8 mouse cellular contexts compared by ENCODE assay signal in the genomic region with DNA sequence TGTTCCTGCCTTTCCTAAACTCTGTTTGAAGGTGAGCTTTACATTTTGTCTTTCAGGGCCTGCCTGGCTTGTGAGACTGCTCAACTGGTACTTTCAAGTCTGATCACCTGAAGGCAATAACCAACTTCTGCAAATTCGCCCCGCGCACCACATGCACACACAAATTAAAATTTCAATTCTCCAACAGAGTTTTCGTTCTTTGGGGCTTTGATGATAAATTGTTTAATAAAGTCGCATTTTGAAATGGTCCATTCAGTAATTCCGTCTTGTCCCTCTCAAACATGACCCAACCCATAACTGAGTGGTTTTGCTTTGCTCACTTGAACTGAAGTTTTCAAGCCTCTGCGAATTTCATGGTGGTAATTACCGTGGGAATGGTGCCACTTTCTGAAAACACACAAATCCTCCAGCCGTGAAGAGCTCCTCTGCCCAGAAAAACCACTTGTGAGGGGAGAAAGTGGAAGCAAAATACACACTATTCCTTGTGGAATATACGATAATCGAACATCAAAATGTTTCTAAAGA. TPM values are rescaled to one million over a fixed set of nuclear protein-coding genes. Genes with fewer than 3 reads are reported as not detected.
DNase-seq lines count a peak whose midpoint lies in the region; ATAC-seq and TF ChIP-seq lines count a peak whose summit lies in the region.

No protein-coding gene starts in this region.

- peak overlapping the region; percentile 97 for H3K9ac ChIP-seq in lung, embryonic 14.5 days
- H3K9ac ChIP-seq in embryonic facial prominence, embryonic 15.5 days = peak overlapping the region; percentile 37; the same call in 1 of the 2 replicates
- H3K9ac ChIP-seq in limb, embryonic 15.5 days = peak overlapping the region; percentile 50; the same call in 1 of the 2 replicates

- WGBS in lung, embryonic 14.5 days = 30% methylated on average over 11 of the region's 11 CpGs
- 19% methylated on average over 11 of the region's 11 CpGs for WGBS in embryonic facial prominence, embryonic 15.5 days
- 30% methylated on average over 11 of the region's 11 CpGs for WGBS in limb, embryonic 15.5 days

- no peak for TF ChIP-seq CTCF in lung, embryonic 14.5 days (IDR thresholded peaks at IDR 0.05; ENCODE audit: low read depth)

- 0 out of 2 replicates have a peak, but pooled peaks cover 2% of the 10 kb centered on the region for H3K4me1 ChIP-seq in lung, embryonic 14.5 days (ENCODE audit: insufficient read depth)
- H3K4me1 ChIP-seq in embryonic facial prominence, embryonic 15.5 days = peaks cover 7% of the 10 kb centered on the region; the same call in 1 of the 2 replicates
- H3K4me1 ChIP-seq in limb, embryonic 15.5 days = peaks cover 9% of the 10 kb centered on the region; the same call in 1 of the 2 replicates

- no peaks in the 10 kb centered on the region for H3K9me3 ChIP-seq in lung, embryonic 14.5 days (ENCODE audit: low read depth, low read length)
- H3K9me3 ChIP-seq in embryonic facial prominence, embryonic 15.5 days (replicated peaks) = no peaks in the 10 kb centered on the region
- H3K9me3 ChIP-seq in limb, embryonic 15.5 days = no peaks in the 10 kb centered on the region

- H3K27ac ChIP-seq in lung, embryonic 14.5 days (ENCODE audit: low read depth) = peak overlapping the region; percentile 97
- peak overlapping the region; percentile 92 for H3K27ac ChIP-seq in embryonic facial prominence, embryonic 15.5 days (replicated peaks)
- H3K27ac ChIP-seq in limb, embryonic 15.5 days = peak overlapping the region; percentile 83

- H3K36me3 ChIP-seq in lung, embryonic 14.5 days (ENCODE audit: insufficient read depth) = peaks cover 6% of the 10 kb centered on the region
- no peaks in the 10 kb centered on the region for H3K36me3 ChIP-seq in embryonic facial prominence, embryonic 15.5 days
- H3K36me3 ChIP-seq in limb, embryonic 15.5 days = no peaks in the 10 kb centered on the region

- H3K27me3 ChIP-seq in lung, embryonic 14.5 days (ENCODE audit: insufficient read depth, low read length) = no peaks in the 10 kb centered on the region
- H3K27me3 ChIP-seq in embryonic facial prominence, embryonic 15.5 days = no peaks in the 10 kb centered on the region
- H3K27me3 ChIP-seq in limb, embryonic 15.5 days = no peaks in the 10 kb centered on the region

- peak overlapping the region; percentile 94 for H3K4me3 ChIP-seq in lung, embryonic 14.5 days (ENCODE audit: low read depth, low read length)
- H3K4me3 ChIP-seq in embryonic facial prominence, embryonic 15.5 days (replicated peaks) = peak overlapping the region; percentile 77
- peak overlapping the region; percentile 79 for H3K4me3 ChIP-seq in limb, embryonic 15.5 days

- DNase-seq in lung, embryonic 14.5 days = no peak
- no peak for DNase-seq in lung, postnatal 4 days
- DNase-seq in retina, embryonic 14.5 days (ENCODE audit: low spot score) = peak; percentile 58
- DNase-seq in B cell, adult 2 months = no peak
- no peak for DNase-seq in layer of hippocampus, postnatal 10 days (ENCODE audit: low spot score in 2 of 2)
- DNase-seq in right cerebral cortex, postnatal 4 days = no peak

- peak; percentile 1; the same call in 1 of the 2 replicates for ATAC-seq in lung, embryonic 14.5 days (ENCODE audit: insufficient read depth)
- ATAC-seq in embryonic facial prominence, embryonic 15.5 days (ENCODE audit: insufficient number of reproducible peaks, low FRiP score, low TSS enrichment, low read depth) = no peak
- ATAC-seq in limb, embryonic 15.5 days (ENCODE audit: insufficient number of reproducible peaks, low FRiP score, low TSS enrichment, low read depth) = no peak

- H3K4me2 ChIP-seq in lung, embryonic 14.5 days = peak overlapping the region; percentile 71
- peak overlapping the region; percentile 86 for H3K4me2 ChIP-seq in embryonic facial prominence, embryonic 15.5 days (replicated peaks)
- peak overlapping the region; percentile 89 for H3K4me2 ChIP-seq in limb, embryonic 15.5 days

RNA-seq across cellular contexts. Expression of a gene that starts 0.7 kb away (rescaled TPM):
- polyA plus RNA-seq in lung, embryonic 14.5 days (2014; fragmentation: Nextera tagmentation; extraction: Ambion mirVana) = 150 and 151 TPM in 2 replicates
- polyA plus RNA-seq in embryonic facial prominence, embryonic 15.5 days (2015; fragmentation: Nextera tagmentation; extraction: Ambion mirVana) = 70.7 and 76.4 TPM in 2 replicates
- polyA plus RNA-seq in limb, embryonic 15.5 days (2015; fragmentation: Nextera tagmentation; extraction: Ambion mirVana) = 58.6 and 63.9 TPM in 2 replicates
- total RNA-seq in layer of hippocampus, postnatal 10 days (2021) = 10 to 100 TPM in 1 of 2 experiments, 1 to 10 TPM in 1; 9.3 to 10.5 TPM

RNA-seq across cellular contexts. Expression of a gene that starts 50.9 kb away (rescaled TPM):
- polyA plus RNA-seq in lung, embryonic 14.5 days (2014; fragmentation: Nextera tagmentation; extraction: Ambion mirVana) = 10.4 and 11.2 TPM in 2 replicates
- polyA plus RNA-seq in embryonic facial prominence, embryonic 15.5 days (2015; fragmentation: Nextera tagmentation; extraction: Ambion mirVana) = 12.3 TPM in 2 replicates
- polyA plus RNA-seq in limb, embryonic 15.5 days (2015; fragmentation: Nextera tagmentation; extraction: Ambion mirVana) = 10.4 and 13.3 TPM in 2 replicates
- 1 to 10 TPM; 9.5 to 9.9 TPM for total RNA-seq in layer of hippocampus, postnatal 10 days (2021)

Comparison
In these comparisons a context has a peak if more than half of its experiments do, and no peak if none do; other contexts are left out.
1. H3K9ac ChIP-seq: peak in every context shown above with its lines; median percentile 97 in lung, embryonic 14.5 days; 50 in limb, embryonic 15.5 days; 37 in embryonic facial prominence, embryonic 15.5 days.